Mouse (Mus musculus) 3134 (cell line): ENCODE data around the gene Psmd13.

Experiments used
- DNase-seq: peaks from one replicate; pipeline ENCODE4 v3.0.0-alpha.2; 2011; ENCODE audit warnings: low spot score; ENCODE audit not compliant: insufficient read length; ENCODE audit errors: extremely low read depth

Gene Psmd13

DNA sequence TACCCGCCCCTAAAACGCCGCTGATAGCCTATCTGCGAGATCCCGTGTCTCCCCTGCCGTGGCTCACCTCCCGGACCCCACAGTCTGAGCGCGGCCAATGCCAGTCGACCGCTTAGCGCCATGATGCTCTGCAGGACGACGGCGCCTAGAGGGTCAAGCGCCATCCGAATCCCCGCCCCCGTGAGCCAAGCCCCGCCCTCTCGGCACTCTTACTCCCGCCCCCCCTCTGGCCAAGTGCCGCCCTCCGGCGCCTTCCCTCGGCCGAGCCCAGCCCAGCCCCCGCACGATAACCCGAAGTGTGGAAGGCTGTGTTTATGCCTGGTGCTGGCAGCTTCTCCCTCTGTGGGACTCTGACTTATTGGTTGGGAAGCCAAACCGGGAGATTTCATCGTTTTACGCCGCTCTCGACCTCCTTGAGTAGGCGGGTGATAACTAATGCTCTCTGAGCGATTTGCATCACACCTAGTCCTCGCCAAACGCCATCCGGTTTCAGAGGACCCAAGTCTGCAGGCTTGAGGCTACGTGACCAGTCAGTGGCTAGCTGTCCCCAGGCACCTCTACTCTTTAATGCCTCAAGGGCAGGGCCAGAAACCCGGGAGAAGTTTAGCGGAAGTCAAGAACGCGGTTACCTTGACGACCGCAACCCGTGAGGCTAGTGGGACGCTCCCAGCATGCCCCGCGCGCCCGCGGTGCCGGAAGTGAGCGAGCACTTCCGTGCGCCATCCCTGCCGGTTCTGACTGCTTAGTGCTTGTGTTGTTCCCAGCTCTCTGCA lies at the start of gene Psmd13, which contains the start of gene Sirt3:
TSS of gene Psmd13 (plus strand) at position 273 of the 773 bp plus-strand sequence.
TSS of gene Sirt3 (minus strand) at position 614 of the 773 bp plus-strand sequence.
- peak; percentile 95 for DNase-seq

DNA sequence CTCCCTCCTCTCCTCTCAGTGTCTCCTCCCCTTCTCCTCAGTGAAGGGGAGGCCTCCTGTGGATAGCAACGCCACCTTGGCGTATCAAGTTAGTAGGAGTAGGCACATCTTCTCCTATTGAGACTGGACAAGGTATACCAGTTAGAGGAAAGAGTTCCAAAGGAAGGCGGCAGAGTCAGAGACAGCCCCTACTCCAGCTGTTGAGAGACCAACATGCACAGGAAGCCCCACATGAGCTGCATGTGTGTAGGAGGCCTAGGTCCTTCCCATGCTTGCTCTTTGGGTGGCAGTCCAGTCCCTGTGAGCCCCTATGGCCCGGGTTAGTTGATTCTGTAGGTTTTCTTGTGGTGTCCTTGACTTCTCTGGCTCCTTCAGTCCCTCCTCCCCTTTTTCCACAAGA lies 48.4 kb upstream of the Psmd13 start:
- DNase-seq = no peak

DNA sequence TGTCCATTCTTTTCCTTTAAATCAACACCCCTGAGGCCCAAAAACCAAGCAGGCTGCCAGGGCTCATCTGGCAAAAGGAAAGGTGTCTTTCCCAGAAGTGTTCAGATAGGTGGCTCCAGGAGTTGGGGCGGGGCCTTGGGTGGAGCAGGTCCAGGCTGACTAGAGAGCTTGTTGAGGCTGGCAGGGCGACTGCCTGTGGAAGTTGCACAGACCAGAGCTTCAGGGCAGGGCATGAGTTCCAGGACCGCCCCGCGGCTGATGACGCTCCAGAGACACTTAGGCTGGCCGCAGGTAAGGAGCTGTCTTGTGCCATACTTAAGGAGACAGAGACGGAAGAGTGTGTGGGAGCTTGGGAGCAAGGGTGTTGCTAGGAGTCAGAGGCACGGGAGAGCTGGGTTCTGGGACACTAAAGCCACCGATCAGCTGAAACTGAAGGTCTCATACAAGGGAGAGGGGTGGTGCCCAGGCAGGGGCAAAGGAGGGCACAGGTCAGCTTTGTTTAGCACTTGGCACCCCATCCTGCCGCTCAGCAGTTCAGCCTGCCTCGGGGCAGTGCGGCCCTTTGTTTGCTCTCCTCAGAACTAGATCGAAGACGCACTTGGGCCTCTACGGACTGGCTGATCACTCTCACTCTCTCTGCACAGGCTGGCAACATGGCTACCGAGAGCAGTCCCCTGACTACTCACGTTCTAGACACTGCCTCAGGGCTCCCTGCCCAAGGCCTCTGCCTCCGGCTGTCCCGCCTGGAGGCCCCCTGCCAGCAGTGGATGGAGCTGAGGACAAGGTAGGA lies 46.6 kb upstream of the Psmd13 start, which contains the start of gene Urah:
TSS of gene Urah (plus strand) at position 51 of the 790 bp plus-strand sequence.
- DNase-seq = no peak

DNA sequence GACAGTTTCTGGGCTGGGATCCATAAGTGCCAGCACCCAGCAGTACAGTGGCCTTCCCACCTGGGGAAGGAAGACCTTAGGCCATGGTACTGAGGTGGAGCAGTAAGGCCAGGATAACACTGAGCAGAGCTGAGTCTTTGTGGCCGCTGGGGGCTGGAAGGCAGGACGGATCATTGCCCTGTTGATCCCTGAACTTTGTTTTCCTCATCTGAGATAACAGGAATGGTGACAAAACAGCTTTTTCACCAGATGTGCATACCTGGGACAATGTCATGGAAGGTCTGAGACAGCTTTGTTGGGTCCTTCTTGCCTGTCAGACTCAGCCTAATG lies 46.0 kb upstream of the Psmd13 start:
- no peak for DNase-seq

DNA sequence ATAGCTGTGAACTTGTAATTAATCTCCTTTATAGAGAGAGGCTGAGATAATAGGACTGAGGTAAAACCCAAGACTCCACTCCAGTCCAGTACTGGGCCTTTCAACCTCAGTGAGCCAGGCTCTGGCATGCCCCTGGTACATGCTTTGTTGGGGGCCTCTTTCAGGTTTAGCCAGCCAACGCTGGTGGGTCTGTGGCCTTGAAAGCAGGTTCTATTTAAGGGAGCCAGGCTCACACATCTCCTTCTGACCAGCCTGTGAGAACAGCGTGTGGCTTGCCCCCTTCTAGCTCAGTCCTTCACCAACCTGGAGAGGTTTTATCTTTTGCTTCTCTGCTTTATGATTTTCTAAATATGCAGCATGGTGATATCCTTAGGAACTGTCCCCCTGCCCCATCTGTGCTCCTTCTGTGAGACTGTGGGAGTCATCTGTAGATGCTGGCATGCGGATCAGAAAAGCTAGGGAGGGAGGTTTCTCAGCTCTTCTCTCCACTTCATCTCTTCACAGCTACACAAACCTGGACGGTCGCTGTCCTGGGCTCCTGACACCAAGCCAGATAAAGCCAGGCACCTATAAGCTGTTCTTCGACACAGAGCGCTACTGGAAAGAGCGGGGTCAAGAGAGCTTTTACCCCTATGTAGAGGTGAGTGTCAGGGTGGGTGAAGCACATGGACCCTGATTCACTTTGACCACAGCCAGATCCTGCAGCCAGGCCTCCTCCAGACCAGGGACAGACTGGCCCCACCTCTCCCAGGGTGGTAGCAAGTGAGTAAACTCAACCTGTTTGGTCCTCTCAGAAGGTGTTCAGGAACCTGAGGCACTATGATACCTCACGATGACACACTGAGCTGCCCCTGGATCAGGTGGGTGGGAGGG lies 45.3 kb upstream of the Psmd13 start:
- no peak for DNase-seq

DNA sequence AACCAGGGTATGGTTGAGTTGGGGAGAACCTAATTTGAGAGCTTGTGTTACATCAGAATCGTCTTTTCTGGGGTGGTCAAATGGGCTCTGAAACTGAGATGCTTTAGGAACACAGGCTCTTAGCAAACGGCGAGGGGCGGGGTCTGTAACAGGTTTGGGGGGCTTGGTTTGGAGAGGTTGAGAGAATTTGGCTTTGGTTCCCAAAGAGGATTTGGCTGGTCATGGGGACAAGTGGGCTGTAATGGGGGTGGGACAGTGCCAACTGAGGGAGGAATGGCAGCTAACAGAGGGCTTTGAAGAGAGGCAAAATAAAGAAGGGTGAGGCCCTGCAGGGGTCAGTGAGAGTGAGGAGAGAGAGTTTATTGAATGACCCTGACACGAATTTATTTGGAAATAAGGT lies 42.2 kb upstream of the Psmd13 start:
- DNase-seq = no peak

DNA sequence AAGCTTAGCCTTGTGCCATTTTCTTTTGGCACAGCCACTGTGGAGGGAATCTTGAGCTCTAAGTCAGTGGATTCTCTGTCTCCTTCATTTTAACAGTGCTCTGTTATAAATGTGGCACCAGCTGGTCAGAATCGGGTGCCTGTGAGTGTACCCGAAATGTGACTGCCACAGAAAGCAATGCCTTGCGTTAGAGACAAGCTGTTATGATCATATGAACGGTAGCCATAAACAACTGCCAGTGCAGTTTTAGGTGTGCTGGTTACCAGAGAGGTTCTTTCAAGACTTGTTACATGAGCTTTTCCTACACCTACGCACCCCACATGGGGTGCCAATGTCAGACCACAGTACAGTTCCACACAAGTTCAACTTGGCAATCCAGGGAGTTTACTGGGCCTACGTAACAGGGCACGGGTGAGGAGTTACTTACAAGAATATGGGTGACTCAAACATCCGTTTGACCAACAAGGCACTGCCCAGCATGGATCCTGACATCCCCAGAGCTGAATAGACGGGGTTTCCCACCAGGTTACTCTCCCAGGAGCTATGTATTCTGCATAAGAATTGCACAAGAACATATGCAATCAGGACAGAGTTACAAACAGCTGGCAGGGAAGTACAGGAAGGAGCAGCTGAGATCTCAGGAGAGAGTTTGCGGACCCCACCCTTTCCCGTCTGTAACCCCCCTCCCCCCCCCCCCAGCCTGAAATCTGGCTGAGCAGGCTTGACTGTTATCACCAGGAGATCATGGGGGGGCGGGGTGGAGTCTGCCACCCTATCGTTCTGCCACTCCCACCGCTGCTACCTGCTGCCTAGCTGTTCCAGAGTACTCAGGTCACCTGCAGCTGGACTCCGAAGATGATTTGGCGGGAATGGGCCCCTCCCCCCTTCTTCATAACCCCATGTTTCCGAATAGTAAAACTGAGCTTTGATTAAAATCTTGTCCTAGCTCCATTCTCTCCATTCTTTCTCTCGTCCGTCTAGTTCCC lies 40.7 kb upstream of the Psmd13 start:
- DNase-seq = no peak

DNA sequence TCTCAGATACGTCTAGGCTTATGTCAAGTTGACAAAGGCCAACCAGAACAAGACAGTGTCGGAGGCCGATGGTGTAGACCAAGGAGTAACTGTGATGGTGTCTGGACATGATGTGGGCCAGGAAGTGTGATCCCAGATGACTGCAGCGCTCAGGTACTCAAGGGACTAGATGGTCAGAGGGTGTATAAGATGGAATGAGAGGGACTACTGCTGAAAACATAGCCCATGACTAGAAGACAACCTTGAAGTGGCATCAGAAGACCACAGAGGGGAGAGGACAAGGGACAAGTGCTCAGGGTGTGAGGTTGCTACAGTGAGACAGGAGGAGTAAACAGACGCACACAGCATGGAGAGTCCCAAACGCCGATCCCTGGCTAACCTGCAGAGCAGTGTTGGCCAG lies 38.0 kb upstream of the Psmd13 start:
- no peak for DNase-seq

DNA sequence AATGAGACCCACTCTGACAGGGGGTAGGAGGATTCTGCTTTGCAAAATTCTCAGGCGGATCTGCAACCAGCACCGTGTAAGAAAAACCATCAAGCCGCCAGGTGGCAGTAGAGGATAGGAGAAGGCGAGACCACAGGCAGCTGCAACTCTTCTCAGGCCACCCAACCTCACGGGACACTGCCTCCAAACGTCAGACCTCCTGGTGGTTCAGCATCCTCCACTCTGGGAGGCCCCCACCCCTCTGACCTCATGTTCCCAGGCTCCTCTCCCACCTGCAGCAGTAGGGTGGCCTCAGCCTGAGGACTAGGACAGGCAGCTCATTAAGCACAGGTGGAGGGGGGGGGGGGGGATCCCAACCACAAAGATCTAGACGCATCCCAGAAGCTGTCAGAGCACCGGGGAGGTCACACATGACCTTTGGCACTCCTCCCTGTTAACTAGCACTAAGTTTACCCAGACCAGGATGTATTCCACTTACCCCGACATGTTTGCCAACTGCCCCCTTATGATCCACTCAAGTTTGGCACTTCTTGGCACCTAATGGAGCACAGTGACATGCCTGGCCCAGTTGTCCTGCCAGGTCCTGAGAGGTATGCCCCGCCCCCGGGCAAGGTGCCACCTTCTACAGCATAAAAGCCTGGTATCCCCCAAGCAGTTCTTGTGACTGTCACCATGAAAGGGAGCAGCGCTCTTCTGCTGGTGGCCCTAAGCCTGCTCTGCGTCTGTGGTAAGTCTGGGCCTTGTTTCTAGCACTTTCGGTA lies 36.7 kb upstream of the Psmd13 start, which contains the start of gene Scgb1c1:
TSS of gene Scgb1c1 (plus strand) at position 643 of the 761 bp plus-strand sequence.
- peak; percentile 55 for DNase-seq

DNA sequence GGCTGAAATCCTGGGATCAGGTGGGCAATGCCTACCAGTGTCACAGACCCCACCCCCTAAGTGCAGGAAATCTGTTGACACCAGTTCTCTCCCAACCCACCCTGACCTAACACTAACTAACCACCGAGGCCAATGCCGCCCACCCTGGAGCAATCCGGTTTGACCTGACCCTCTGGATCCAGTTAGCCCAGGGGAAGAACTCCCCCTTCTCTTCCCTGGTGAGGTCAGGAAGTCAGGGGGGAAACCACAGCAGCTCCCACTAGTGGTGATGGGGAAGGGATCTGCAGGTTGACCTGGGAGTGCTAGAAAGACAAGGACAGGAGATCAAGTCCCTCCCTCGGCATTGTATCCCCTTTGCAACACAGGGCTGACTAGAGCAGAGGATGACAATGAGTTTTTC lies 36.1 kb upstream of the Psmd13 start:
- DNase-seq = no peak

DNA sequence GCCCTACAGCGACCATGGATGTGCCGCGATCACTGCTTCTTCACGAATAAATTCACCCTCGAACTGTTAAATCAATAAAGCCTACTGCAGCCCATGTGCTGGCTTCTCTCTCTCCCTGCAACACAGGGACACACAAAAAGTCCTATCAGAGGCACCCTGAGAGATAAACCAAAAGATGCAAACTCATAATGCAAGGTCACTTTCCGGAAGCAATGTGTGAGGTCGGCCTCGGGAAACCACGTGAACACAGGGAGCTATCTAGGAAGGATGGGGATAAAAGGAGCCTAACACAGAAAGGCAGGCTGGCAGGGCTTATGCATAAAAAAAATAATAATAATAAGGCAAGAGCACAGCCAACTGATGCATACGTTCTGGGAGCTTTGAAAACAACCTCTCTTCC lies 35.1 kb upstream of the Psmd13 start:
- DNase-seq = no peak

DNA sequence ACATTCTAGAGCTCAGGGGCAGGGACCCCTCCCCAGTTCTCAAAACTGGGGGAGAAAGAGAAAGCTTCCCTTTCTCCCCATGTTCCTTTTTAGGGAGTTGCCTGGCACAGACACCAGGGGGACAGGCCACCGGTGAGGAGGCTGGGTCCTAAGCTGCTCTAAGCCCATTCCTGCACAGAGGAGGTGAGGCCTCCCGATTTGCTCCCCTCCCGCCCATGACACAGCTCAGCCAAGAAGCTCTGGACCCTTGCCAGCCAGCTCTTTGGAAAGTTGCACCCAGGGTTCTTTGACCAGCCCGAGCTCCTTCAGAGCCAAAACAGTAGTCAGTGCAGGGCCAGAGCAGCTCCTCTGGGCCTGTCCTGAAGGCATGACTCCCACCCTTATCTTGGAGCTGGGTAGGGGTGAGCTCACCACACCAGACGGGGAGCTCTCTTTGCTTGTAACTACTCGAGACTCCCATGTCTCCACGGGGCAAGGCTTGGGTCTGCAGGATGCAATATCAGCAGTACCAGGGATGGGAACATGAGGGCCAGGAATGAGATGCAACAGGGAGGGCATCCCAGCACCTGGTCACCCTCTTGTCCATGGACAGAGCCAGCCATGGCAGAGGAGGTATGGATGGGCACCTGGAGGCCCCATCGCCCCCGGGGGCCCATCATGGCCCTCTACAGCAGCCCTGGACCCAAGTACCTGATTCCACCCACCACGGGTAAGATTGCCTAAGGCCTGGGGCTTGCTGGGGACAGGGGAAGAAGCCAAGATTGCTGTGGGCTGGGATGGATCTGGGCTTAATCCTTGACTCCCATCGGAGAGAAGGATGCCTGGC lies 33.8 kb upstream of the Psmd13 start, which contains the start of gene Odf3:
TSS of gene Odf3 (plus strand) at position 51 of the 826 bp plus-strand sequence.
- DNase-seq = no peak

DNA sequence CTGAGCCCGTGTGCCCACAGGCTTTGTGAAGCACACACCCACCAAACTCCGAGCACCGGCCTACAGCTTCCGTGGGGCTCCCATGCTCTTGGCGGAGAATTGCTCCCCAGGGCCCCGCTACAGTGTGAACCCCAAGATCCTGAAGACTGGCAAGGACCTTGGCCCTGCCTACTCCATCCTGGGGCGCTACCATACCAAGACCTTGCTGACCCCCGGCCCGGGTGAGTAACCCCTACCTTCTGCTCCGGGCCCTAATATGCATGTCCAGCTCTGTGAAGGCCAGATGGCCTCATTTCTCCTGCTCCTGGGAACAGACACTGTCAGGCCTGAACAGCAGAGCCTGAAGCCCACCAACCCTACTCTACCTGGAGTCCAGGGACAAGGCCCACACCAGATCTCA lies 33.2 kb upstream of the Psmd13 start:
- DNase-seq = no peak

DNA sequence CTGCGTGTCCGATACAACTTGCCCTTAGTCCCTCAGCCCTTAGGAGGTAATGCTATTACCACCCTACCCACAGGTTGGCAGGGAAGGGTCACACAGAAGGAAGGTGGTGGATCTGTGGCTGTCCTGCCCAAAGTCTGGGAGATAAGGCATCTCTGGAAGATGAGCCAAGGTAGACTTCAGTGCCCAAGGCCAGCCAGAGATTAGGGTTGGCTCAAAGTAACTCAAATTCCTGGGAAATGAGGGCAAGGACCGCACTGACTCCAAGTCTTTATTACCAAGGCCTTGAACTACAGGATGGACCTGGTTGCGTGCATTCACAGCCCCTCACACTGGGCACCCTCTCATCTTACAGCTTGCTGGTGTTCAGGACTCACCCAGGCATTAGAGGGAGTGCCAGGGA lies 29.9 kb upstream of the Psmd13 start:
- no peak for DNase-seq

DNA sequence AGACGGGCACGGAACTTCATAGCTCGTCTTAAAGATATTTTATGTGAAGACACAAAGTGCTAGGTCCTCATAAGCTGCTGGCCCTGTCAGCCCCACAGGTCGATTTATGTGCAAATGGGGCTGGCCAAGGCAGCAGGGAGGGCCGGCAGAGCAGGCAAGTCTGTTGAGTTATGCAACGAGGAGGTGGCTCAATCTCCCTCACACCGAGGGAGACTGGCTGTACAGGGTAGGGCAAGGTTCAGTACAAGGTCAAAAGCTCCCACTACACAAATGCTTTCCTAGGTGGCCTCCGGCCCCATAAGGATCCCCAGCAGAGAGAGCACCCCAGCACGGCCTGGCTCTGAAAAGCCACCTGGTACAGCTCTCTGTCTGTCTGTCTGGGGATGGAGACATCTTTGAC lies 28.4 kb upstream of the Psmd13 start:
- no peak for DNase-seq

DNA sequence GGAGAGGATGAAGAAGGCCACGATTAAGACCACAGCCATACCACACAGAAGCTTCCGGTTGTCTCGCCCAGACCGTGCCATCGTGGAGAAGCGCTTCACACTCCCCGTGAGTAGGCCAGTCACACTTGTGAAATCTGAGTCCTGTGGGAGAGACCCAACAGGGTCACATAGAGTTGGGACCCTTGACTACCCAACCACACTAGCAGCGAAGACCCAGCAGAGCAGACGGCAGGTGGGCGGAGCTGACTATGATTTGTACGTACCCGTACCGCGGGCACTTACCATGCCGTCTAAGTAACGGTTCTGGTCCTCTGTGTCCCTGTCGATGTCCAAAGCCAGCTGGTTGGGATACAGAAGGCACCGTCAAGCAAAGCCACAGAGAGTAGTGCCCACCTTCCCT lies 27.3 kb upstream of the Psmd13 start:
- no peak for DNase-seq

DNA sequence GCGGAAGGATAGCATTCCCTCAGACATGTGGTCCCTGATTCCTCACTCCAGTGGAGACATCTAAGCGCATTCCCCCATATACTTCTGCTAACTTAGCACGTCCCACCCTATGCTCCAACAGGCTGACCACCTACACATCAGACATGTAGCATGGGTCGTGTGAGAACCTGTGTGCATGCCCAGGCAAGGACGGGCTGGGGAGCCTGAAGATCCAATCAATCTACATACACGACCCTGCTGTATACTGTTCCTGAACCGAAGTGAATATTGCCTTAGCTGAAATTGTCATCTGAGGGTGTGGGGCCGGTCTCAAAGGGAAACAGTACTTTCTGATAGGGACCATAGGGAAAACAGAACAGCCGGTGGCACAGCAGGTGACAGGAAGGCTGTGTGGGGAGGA lies 26.6 kb upstream of the Psmd13 start:
- DNase-seq = no peak
